Mouse (Mus musculus) spleen, adult 2 months (tissue): ENCODE measurements around the gene Babam2.

ENCODE experiments used
- CTCF ChIP-seq: fragments of 200-500 bp; IDR thresholded peaks from 2 replicates; pipeline ENCODE4 v1.5.1; 2011; ENCODE audit warnings: mild to moderate bottlenecking, inconsistent platforms; ENCODE audit not compliant: insufficient read depth, insufficient read length, insufficient replicate concordance; ENCODE audit errors: extremely low read depth
- POLR2A ChIP-seq: fragments of 200-500 bp; IDR thresholded peaks from 2 replicates; pipeline ENCODE4 v1.6.1; 2011; ENCODE audit warnings: low read depth, low read length, inconsistent platforms

GRCm38 (mm10) chr5:32053476-32053875 is 356.0 kb downstream of the Babam2 start:
- TF ChIP-seq POLR2A = no peak
- TF ChIP-seq CTCF = no peak
